21 mouse cellular contexts compared by ENCODE assay signal in the genomic region with DNA sequence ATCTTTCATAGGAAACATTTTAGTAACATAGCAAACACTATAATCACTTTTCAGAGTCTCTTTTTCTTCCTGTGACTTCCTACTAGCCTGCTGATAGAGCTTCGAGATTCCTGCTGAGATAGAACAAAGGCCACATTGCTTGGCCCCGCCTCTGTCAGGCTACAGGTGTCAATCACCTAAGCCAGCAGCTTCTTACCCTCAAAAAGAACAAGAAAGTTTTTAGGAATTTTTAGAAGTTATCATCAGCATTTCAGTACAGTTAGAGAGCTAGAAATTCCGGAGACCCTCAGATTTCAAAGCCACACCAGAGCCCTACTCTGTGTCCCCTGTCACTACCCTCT.
A peak's percentile ranks its signal among the peaks of the same experiment; 100 is the strongest.
DNase-seq lines count a peak whose midpoint lies in the region; ATAC-seq lines count a peak whose summit lies in the region.
"Had no signal": no experiment of that assay in that cellular context is flagged by ENCODE, and none has a peak within 500 bp of the region (broad histone marks: within the 10 kb centered on the region; RNA-seq: fewer than 3 reads in every experiment).

No protein-coding gene starts in this region.

- DNase-seq in kidney, adult 11 months: peak; percentile 31
- DNase-seq in kidney, adult 9 months: peak; percentile 52
- DNase-seq in kidney, postnatal 36 days: peak; percentile 39 to 59
- DNase-seq in cerebellum, adult 18-20 months: no peak
- DNase-seq in neural tube, embryonic 10.5 days (ENCODE audit: extremely low spot score, low spot score): no peak
- DNase-seq in limb, embryonic 10.5 days (ENCODE audit: low spot score): no peak
- DNase-seq: B cell, adult 2 months; cerebellum, adult 11 months; cerebellum, adult 9-10 months; cerebellum, postnatal 25 days; gastrocnemius, postnatal 10 days; heart, adult 2 months had no signal

- H3K36me3 ChIP-seq in kidney, embryonic 15.5 days: no peaks in the 10 kb centered on the region
- no peaks in the 10 kb centered on the region for H3K36me3 ChIP-seq in intestine, embryonic 15.5 days
- no peaks in the 10 kb centered on the region for H3K36me3 ChIP-seq in limb, embryonic 10.5 days
- H3K36me3 ChIP-seq: embryonic facial prominence, embryonic 12.5 days; heart, embryonic 15.5 days; hindbrain, embryonic 15.5 days had no signal

- H3K27ac ChIP-seq in kidney, embryonic 15.5 days: no peak overlapping the region
- H3K27ac ChIP-seq in intestine, embryonic 15.5 days: no peak overlapping the region
- H3K27ac ChIP-seq in limb, embryonic 10.5 days: no peak overlapping the region
- H3K27ac ChIP-seq: embryonic facial prominence, embryonic 12.5 days; heart, adult 2 months; heart, embryonic 15.5 days; hindbrain, embryonic 15.5 days had no signal

- H3K4me1 ChIP-seq in kidney, embryonic 15.5 days: no peaks in the 10 kb centered on the region
- H3K4me1 ChIP-seq in intestine, embryonic 15.5 days (replicated peaks): no peaks in the 10 kb centered on the region
- peaks cover 13% of the 10 kb centered on the region for H3K4me1 ChIP-seq in limb, embryonic 10.5 days
- H3K4me1 ChIP-seq: embryonic facial prominence, embryonic 12.5 days; heart, embryonic 15.5 days; hindbrain, embryonic 15.5 days had no signal

- no peak overlapping the region for H3K4me2 ChIP-seq in kidney, embryonic 15.5 days
- no peak overlapping the region for H3K4me2 ChIP-seq in intestine, embryonic 15.5 days (replicated peaks)
- H3K4me2 ChIP-seq: embryonic facial prominence, embryonic 12.5 days; heart, embryonic 11.5 days; heart, embryonic 15.5 days; hindbrain, embryonic 15.5 days had no signal

- no peaks in the 10 kb centered on the region for H3K9me3 ChIP-seq in kidney, embryonic 15.5 days (replicated peaks)
- H3K9me3 ChIP-seq in intestine, embryonic 15.5 days: no peaks in the 10 kb centered on the region
- no peaks in the 10 kb centered on the region for H3K9me3 ChIP-seq in limb, embryonic 10.5 days (replicated peaks)
- H3K9me3 ChIP-seq: embryonic facial prominence, embryonic 12.5 days; heart, embryonic 15.5 days; hindbrain, embryonic 15.5 days had no signal

- WGBS in kidney, embryonic 15.5 days: 66% methylated on average over 3 of the region's 3 CpGs
- 63% methylated on average over 3 of the region's 3 CpGs for WGBS in intestine, embryonic 15.5 days
- 72% methylated on average over 3 of the region's 3 CpGs for WGBS in limb, embryonic 10.5 days

- no peak overlapping the region for H3K9ac ChIP-seq in kidney, embryonic 15.5 days
- H3K9ac ChIP-seq in intestine, embryonic 15.5 days: no peak overlapping the region
- H3K9ac ChIP-seq: embryonic facial prominence, embryonic 12.5 days; heart, embryonic 15.5 days; hindbrain, embryonic 15.5 days had no signal

- no peak for ATAC-seq in kidney, embryonic 15.5 days (replicated peaks; ENCODE audit: low FRiP score)
- peak; percentile 87 for ATAC-seq in intestine, embryonic 15.5 days
- ATAC-seq: activated CD4-positive, CD25-positive, alpha-beta regulatory T cell, adult 4 months; CD4-positive, CD25-positive, alpha-beta regulatory T cell, adult 4 months; forebrain, embryonic 16.5 days had no signal

- H3K4me3 ChIP-seq in kidney, embryonic 15.5 days (replicated peaks): no peak overlapping the region
- H3K4me3 ChIP-seq in intestine, embryonic 15.5 days (replicated peaks): no peak overlapping the region
- no peak overlapping the region for H3K4me3 ChIP-seq in limb, embryonic 10.5 days
- H3K4me3 ChIP-seq: embryonic facial prominence, embryonic 12.5 days; heart, adult 2 months; heart, embryonic 15.5 days; hindbrain, embryonic 15.5 days had no signal

- no peaks in the 10 kb centered on the region for H3K27me3 ChIP-seq in kidney, embryonic 15.5 days
- H3K27me3 ChIP-seq in intestine, embryonic 15.5 days (replicated peaks): no peaks in the 10 kb centered on the region
- no peaks in the 10 kb centered on the region for H3K27me3 ChIP-seq in limb, embryonic 10.5 days (ENCODE audit: low read depth, poor library complexity, severe bottlenecking)
- H3K27me3 ChIP-seq: embryonic facial prominence, embryonic 12.5 days; heart, embryonic 15.5 days; hindbrain, embryonic 15.5 days had no signal

Comparison
In these comparisons a context has a peak if more than half of its experiments do, and no peak if none do; other contexts are left out.
1. DNase-seq: peak in kidney, adult 11 months (single experiment), kidney, adult 9 months (single experiment) and kidney, postnatal 36 days (2 of 2); none in cerebellum, adult 18-20 months (0 of 2), neural tube, embryonic 10.5 days (single experiment) and limb, embryonic 10.5 days (single experiment).